Comparison of ENCODE assay signal across 8 mouse cellular contexts in genomic region chr11:117248734-117249248, GRCm38 (mm10). TPM values are rescaled to one million over a fixed set of nuclear protein-coding genes. Genes with fewer than 3 reads are reported as not detected.
DNase-seq lines count a peak whose midpoint lies in the region; ATAC-seq lines count a peak whose summit lies in the region.

No protein-coding gene starts in this region.

- intact Hi-C loops in left cerebral cortex, postnatal 25 days (cut with DNase I) = loop anchor here (10.0 kb wide), 1 partner anchor 576 kb away; the partner anchor contains the start of genes Afmid and Tk1

- no peaks in the 10 kb centered on the region for H3K36me3 ChIP-seq in heart, embryonic 15.5 days
- no peaks in the 10 kb centered on the region for H3K36me3 ChIP-seq in midbrain, embryonic 16.5 days (ENCODE audit: control insufficient read depth, insufficient read depth, low read length)

- H3K4me2 ChIP-seq in heart, embryonic 15.5 days = no peak overlapping the region
- H3K4me2 ChIP-seq in midbrain, embryonic 16.5 days (ENCODE audit: low read length) = peak overlapping the region; percentile 22

- WGBS in heart, embryonic 15.5 days = 49% methylated on average over 11 of the region's 11 CpGs
- WGBS in midbrain, embryonic 16.5 days = 24% methylated on average over 11 of the region's 11 CpGs

- DNase-seq in embryo, embryonic 10.5 days (ENCODE audit: low spot score) = peak; percentile 57
- DNase-seq in embryo, embryonic 10 days (ENCODE audit: low spot score) = no peak
- DNase-seq in left cerebral cortex, postnatal 25 days (ENCODE audit: low spot score in 2 of 2) = peak; percentile 66 to 84
- no peak for DNase-seq in left cerebral cortex, adult 11 months (ENCODE audit: low spot score)
- no peak for DNase-seq in urinary bladder, adult 2 months (ENCODE audit: low spot score)
- no peak for DNase-seq in lung, postnatal 14 days

- no peak overlapping the region for H3K4me3 ChIP-seq in heart, embryonic 15.5 days
- no peak overlapping the region for H3K4me3 ChIP-seq in midbrain, embryonic 16.5 days (ENCODE audit: low read depth, low read length)

- peak overlapping the region; percentile 55 for H3K27ac ChIP-seq in heart, embryonic 15.5 days
- peak overlapping the region; percentile 84 for H3K27ac ChIP-seq in midbrain, embryonic 16.5 days (ENCODE audit: low read length)

- H3K9me3 ChIP-seq in heart, embryonic 15.5 days (replicated peaks) = no peaks in the 10 kb centered on the region
- H3K9me3 ChIP-seq in midbrain, embryonic 16.5 days (replicated peaks; ENCODE audit: control insufficient read depth, low read length, poor library complexity, severe bottlenecking) = no peaks in the 10 kb centered on the region

- peak; percentile 58 for ATAC-seq in heart, embryonic 15.5 days (replicated peaks; ENCODE audit: insufficient number of reproducible peaks, insufficient read depth, low FRiP score, low read depth)
- peak; percentile 75 for ATAC-seq in midbrain, embryonic 16.5 days

- H3K4me1 ChIP-seq in heart, embryonic 15.5 days (replicated peaks) = peaks cover 47% of the 10 kb centered on the region
- peaks cover 15% of the 10 kb centered on the region for H3K4me1 ChIP-seq in midbrain, embryonic 16.5 days (ENCODE audit: control insufficient read depth, insufficient read depth, low read length)

- no peak overlapping the region for H3K9ac ChIP-seq in heart, embryonic 15.5 days
- H3K9ac ChIP-seq in midbrain, embryonic 16.5 days (ENCODE audit: low read depth, low read length) = 0 out of 2 replicates have a peak overlapping the region, but pooled peaks have one; percentile 2

- H3K27me3 ChIP-seq in heart, embryonic 15.5 days = no peaks in the 10 kb centered on the region
- no peaks in the 10 kb centered on the region for H3K27me3 ChIP-seq in midbrain, embryonic 16.5 days (ENCODE audit: control insufficient read depth, insufficient read depth, low read depth, low read length)

RNA-seq across cellular contexts. Expression of gene Sept9, which starts 49.3 kb away (rescaled TPM):
- total RNA-seq in left cerebral cortex, postnatal 25 days (2021) = 10 to 100 TPM; 61.0 to 84.7 TPM
- 50.6 and 76.8 TPM in 2 replicates for polyA plus RNA-seq in heart, embryonic 15.5 days (2015; fragmentation: Nextera tagmentation; extraction: Ambion mirVana)
- polyA plus RNA-seq in midbrain, embryonic 16.5 days (2015; fragmentation: Nextera tagmentation; extraction: Ambion mirVana) = 103 and 108 TPM in 2 replicates
- polyA plus RNA-seq in urinary bladder, adult 2 months (2012; rRNA removed) = 38.4 and 62.8 TPM in 2 replicates

Comparison
In these comparisons a context has a peak if more than half of its experiments do, and no peak if none do; other contexts are left out.
1. DNase-seq: peak in embryo, embryonic 10.5 days (single experiment) and left cerebral cortex, postnatal 25 days (2 of 2); none in embryo, embryonic 10 days (single experiment), left cerebral cortex, adult 11 months (single experiment), urinary bladder, adult 2 months (single experiment) and lung, postnatal 14 days (single experiment).